Mouse (Mus musculus) large intestine, adult 2 months (tissue): ENCODE measurements around the gene Pank4. TPM values are rescaled to one million over a fixed set of nuclear protein-coding genes. Genes with fewer than 3 reads are reported as not detected.

Source experiments
- DNase-seq: peaks from one replicate; pipeline ENCODE4 v3.0.0-alpha.2; 2012; ENCODE audit warnings: low read depth, low spot score
- WGBS: fragments of 180-500 bp; shearing (Covaris S2); methylation state at CpG from one replicate; pipeline ENCODE4 v1.1.7; 2018; 5-methylcytosine and 5-hydroxymethylcytosine counted together
- polyA plus RNA-seq: library from polyadenylated mRNA; depleted of rRNA; stranded (reverse); fragments of >200 nt; gene quantifications from 2 replicates; pipeline ENCODE4 v1.2.3, GENCODE M21; 2012

Gene Pank4
- polyA plus RNA-seq, 1 experiment, result 39.7 TPM

DNA sequence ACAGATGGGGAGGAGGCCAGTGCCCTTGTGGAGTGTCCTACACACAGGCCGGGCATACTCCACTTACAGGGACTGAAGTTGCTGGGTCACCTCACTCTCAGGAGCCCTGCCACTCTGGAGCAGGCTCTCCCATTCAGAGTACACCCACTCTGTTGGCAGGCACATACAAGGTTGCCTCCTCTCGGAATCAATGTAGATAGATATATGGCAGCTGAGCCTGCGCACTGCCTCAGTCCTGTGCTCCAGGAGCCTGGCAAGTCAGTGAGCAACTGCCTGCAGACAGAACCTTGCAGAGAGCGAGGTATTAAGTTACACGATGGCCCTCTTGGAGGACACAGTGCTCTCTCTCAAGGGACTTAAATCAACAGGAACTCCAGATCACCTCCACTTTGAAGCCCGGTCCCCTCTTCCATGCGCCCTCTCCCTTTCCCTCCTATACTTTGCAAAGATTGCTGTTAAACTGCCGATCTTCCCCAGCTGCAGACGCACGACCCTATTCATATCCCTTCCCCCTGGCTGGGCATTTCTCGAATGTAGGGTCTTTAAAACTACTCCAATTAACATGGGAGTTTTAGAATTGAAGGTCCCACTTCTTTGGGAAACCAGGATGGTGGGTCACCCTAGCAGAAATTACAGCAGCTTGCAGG lies 610 bp upstream of the Pank4 start:
- DNase-seq, result no peak
- 70% methylated on average over 11 of the region's 11 CpGs for WGBS

- DNase-seq, result no peak
- WGBS, result under 1% methylated on average over 36 of the region's 36 CpGs
Measured at GRCm38 (mm10) chr4:154964581-154965235, 785 bp downstream of the Pank4 start.

DNA sequence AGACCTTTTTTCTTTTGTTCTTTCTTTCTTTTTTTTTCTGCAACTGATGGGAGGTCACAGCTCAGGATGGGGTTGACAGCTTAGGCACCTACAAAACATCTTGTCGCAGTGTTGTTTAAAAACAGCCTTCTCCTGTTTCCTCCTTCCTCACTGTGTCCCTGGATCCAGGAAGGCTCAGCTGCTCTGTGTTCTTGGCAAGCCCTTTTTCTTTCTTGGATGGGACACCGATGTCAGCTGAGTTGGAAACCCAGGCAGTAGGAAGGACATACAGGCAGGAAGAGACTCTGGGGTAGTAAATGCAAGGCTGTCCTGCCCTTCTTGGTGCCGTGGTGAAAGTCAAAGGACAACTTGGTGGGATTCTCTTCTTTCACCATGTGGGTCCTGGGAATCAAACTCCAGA lies 1.9 kb downstream of the Pank4 start:
- WGBS, result 58% methylated on average over 3 of the region's 3 CpGs
- no peak for DNase-seq

DNA sequence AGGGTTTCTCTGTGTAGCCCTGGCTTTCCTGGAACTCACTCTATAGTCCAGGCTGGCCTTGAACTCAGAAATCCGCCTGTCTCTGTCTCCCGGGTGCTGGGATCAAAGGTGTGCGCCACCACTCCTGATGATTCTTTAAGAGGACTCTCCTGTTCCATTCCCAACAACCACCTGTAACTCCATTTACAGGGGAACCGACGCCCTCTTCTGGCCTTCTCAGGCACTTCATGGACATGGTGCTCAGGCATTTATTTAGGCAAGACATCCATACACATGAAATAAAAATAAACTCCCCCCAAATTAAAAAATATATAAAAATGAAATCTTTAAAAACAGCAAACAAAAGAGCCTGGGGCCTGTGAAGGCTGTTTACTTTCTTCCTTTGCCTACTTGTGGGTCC lies 3.2 kb downstream of the Pank4 start:
- no peak for DNase-seq
- 59% methylated on average over 5 of the region's 5 CpGs for WGBS

DNA sequence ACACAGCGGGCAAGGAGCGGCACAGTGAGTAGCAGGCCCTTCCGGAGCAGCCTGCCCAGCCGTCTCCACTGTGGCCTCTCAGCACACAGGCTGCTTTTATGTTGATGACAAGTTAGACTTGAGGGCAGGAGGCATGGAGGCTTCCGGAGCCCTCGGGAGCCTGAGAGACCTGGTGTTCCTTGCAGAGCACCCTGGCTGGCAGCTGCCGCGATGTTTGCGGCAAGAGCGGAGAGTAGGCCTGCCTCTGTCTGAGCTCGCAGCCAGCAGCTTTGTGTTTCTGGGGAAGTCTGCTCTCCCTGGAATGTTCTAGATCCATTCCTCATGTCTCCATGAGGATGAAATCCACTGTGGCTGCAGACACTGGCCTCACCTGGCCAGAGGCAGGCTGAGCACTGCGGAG lies 8.6 kb downstream of the Pank4 start:
- WGBS, result 95% methylated on average over 12 of the region's 12 CpGs
- DNase-seq, result no peak

DNA sequence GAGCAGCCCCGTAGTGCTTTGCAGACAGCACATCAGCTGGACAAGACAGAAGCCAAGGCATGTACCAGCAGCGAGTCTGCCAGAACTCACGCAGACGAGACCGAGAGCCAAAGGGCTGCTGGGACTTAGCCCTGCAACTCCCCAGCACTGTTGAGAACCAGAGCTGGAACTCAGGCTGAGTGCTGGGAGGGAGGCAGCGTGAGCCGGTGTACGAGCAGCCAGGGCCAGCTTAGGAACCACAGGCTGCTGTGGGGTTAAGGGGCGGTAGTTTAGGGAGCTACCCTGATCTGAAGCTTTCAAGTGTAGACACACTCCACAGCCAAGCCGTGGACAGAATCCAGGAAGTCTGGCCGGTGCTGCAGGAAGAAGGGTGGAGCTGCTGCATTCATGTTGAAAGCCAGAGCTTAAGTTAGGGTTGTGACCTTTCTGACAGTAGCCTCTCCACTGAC lies 10.3 kb downstream of the Pank4 start:
- no peak for DNase-seq
- 78% methylated on average over 11 of the region's 11 CpGs for WGBS

- no peak for DNase-seq
Measured at GRCm38 (mm10) chr4:154980110-154980509, 16.2 kb downstream of the Pank4 start.

GRCm38 (mm10) chr4:154981076-154981475 lies 17.2 kb downstream of the Pank4 start:
- 82% methylated on average over 6 of the region's 6 CpGs for WGBS
- no peak for DNase-seq

More at GRCm38 (mm10) chr4:154980110-154980509, 16.2 kb downstream of the Pank4 start:
- WGBS, result 85% methylated on average over 4 of the region's 4 CpGs

- 39% methylated on average over 7 of the region's 7 CpGs for WGBS
- DNase-seq, result no peak
Measured at GRCm38 (mm10) chr4:154981530-154981929, 17.6 kb downstream of the Pank4 start.

- no peak for DNase-seq
- 65% methylated on average over 19 of the region's 19 CpGs for WGBS
Measured at GRCm38 (mm10) chr4:154982247-154983120, 18.6 kb downstream of the Pank4 start.

DNA sequence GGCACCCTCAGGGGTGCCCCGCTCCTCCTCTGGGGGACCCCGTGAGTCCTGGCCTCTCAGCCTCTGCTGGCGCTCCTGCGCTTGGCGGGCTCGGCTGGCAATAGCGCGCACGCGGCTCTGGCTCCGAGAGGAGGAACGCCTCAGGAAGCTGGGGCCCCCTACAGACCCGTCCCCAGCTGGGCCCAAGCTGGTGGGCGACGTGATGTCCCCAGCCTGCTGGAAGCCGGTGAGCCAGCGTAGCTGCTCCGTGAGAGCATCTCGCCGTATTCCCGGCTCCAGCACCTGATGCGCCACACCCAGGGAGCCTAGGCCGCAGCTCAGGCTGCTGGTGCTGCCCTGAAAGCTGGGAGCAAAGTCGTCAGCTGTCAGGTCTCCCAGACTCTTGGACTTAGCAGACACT lies 19.8 kb downstream of the Pank4 start:
- 62% methylated on average over 24 of the region's 24 CpGs for WGBS
- no peak for DNase-seq

DNA sequence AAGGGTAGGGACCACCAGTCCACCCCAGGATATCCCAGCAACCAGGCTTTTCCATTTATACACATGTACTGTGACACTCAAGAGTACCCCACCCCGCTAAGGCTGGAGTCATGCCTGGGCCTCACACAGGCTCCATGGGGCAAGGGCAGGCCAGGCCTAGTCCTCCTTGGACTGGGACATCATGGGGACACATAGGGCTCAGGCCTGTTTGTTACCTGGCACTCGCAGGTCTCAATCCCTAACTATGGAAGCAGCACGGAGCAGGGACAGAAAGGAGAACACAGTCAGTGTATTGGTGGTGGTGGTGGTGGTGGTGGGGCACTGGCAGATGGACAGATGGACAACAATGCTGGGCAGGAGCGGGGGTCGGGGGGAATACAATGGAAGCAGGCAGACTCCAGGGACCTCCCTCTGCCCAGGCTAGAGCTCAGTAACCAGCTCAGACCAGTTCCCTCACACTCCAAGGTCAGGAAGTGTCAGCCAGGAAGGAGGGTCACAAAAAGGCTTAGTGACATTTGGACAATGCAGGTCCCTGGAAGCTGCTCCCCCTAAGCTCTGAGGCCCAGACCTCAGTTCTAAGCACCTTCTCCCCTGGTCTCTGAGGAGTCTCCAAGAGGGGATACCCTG lies 21.3 kb downstream of the Pank4 start:
- WGBS, result 97% methylated on average over 5 of the region's 5 CpGs

GRCm38 (mm10) chr4:154986096-154986495 lies 22.2 kb downstream of the Pank4 start:
- 39% methylated on average over 17 of the region's 17 CpGs for WGBS
- no peak for DNase-seq

More for the DNA sequence above, 21.3 kb downstream of the Pank4 start:
- no peak for DNase-seq

- no peak for DNase-seq
- WGBS, result 87% methylated on average over 15 of the region's 15 CpGs
Measured at GRCm38 (mm10) chr4:154986750-154987149, 22.8 kb downstream of the Pank4 start.

- DNase-seq, result no peak
- WGBS, result 77% methylated on average over 4 of the region's 4 CpGs
Measured at GRCm38 (mm10) chr4:154994876-154995275, 31.0 kb downstream of the Pank4 start.

- WGBS, result 66% methylated on average over 8 of the region's 8 CpGs
Measured at GRCm38 (mm10) chr4:154996572-154997154, 32.7 kb downstream of the Pank4 start.

DNA sequence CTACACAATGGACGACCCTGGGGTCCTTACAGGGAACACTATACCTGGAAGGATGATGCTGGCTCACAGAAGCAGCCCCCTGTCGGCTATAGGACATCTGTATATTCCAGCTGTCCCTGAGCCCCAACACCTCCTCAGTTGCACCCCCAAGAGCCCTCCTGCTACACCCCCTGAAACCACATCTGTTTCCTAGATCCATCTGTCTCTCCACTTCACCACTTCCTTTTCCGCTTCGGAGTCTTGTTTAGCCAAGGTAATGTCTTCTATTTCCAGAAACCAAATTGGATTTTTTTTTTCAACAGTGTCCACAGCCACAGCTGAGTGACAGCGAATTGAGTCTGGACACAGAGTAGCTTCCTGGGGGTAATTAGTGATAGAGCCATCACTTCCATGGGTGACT lies 35.5 kb downstream of the Pank4 start:
- DNase-seq, result no peak
- 80% methylated on average over 5 of the region's 5 CpGs for WGBS

More at GRCm38 (mm10) chr4:154996572-154997154, 32.7 kb downstream of the Pank4 start:
- DNase-seq, result no peak

GRCm38 (mm10) chr4:155005278-155005677 lies 41.4 kb downstream of the Pank4 start:
- WGBS, result 93% methylated on average over 3 of the region's 3 CpGs
- DNase-seq, result no peak

GRCm38 (mm10) chr4:155006296-155006695 lies 42.4 kb downstream of the Pank4 start:
- no peak for DNase-seq
- 70% methylated on average over 10 of the region's 10 CpGs for WGBS

- WGBS, result 78% methylated on average over 3 of the region's 3 CpGs
- DNase-seq, result no peak
Measured at GRCm38 (mm10) chr4:155007641-155008040, 43.7 kb downstream of the Pank4 start.
